Comparison of ENCODE assay signal across 7 mouse cellular contexts in genomic region chr1:162037968-162038421, GRCm38 (mm10). TPM values are rescaled to one million over a fixed set of nuclear protein-coding genes. Genes with fewer than 3 reads are reported as not detected.
A peak's percentile ranks its signal among the peaks of the same experiment; 100 is the strongest.
DNase-seq lines count a peak whose midpoint lies in the region; ATAC-seq and TF ChIP-seq lines count a peak whose summit lies in the region.

No protein-coding gene starts in this region.

- DNase-seq in heart, adult 11 months, result peak; percentile 99
- peak; percentile 66 for DNase-seq in kidney, adult 11 months
- DNase-seq in limb, embryonic 10.5 days (ENCODE audit: low spot score), result peak; percentile 47
- DNase-seq in midbrain, postnatal 0 days (ENCODE audit: low spot score), result peak; percentile 68

- 60% methylated on average over 10 of the region's 10 CpGs for WGBS in embryonic facial prominence, embryonic 13.5 days
- WGBS in limb, embryonic 10.5 days, result 61% methylated on average over 10 of the region's 10 CpGs
- WGBS in midbrain, postnatal 0 days, result 55% methylated on average over 10 of the region's 10 CpGs

- H3K4me3 ChIP-seq in embryonic facial prominence, embryonic 13.5 days, result no peak overlapping the region
- H3K4me3 ChIP-seq in limb, embryonic 10.5 days, result no peak overlapping the region
- H3K4me3 ChIP-seq in midbrain, postnatal 0 days (ENCODE audit: low read depth, low read length), result no peak overlapping the region

- H3K36me3 ChIP-seq in embryonic facial prominence, embryonic 13.5 days, result peaks cover 3% of the 10 kb centered on the region; the same call in 1 of the 2 replicates
- peaks cover 6% of the 10 kb centered on the region; the same call in 1 of the 2 replicates for H3K36me3 ChIP-seq in limb, embryonic 10.5 days
- no peaks in the 10 kb centered on the region for H3K36me3 ChIP-seq in midbrain, postnatal 0 days (ENCODE audit: insufficient read depth, low read length)

- peak overlapping the region; percentile 16; the same call in 1 of the 2 replicates for H3K4me2 ChIP-seq in embryonic facial prominence, embryonic 13.5 days
- peak overlapping the region; percentile 5; the same call in 1 of the 2 replicates for H3K4me2 ChIP-seq in midbrain, postnatal 0 days (ENCODE audit: low read depth, low read length, poor library complexity, severe bottlenecking)

- no peaks in the 10 kb centered on the region for H3K27me3 ChIP-seq in embryonic facial prominence, embryonic 13.5 days
- H3K27me3 ChIP-seq in limb, embryonic 10.5 days (ENCODE audit: low read depth, poor library complexity, severe bottlenecking), result no peaks in the 10 kb centered on the region
- no peaks in the 10 kb centered on the region for H3K27me3 ChIP-seq in midbrain, postnatal 0 days (ENCODE audit: insufficient read depth, low read length)

- H3K4me1 ChIP-seq in embryonic facial prominence, embryonic 13.5 days, result peaks cover 52% of the 10 kb centered on the region
- H3K4me1 ChIP-seq in limb, embryonic 10.5 days, result peaks cover 64% of the 10 kb centered on the region
- H3K4me1 ChIP-seq in midbrain, postnatal 0 days (ENCODE audit: insufficient read depth, low read length), result peaks cover 4% of the 10 kb centered on the region; the same call in 1 of the 2 replicates

- H3K9ac ChIP-seq in embryonic facial prominence, embryonic 13.5 days, result no peak overlapping the region
- no peak overlapping the region for H3K9ac ChIP-seq in midbrain, postnatal 0 days (replicated peaks; ENCODE audit: low read length, poor library complexity, severe bottlenecking)

- no peaks in the 10 kb centered on the region for H3K9me3 ChIP-seq in embryonic facial prominence, embryonic 13.5 days
- no peaks in the 10 kb centered on the region for H3K9me3 ChIP-seq in limb, embryonic 10.5 days (replicated peaks)
- no peaks in the 10 kb centered on the region for H3K9me3 ChIP-seq in midbrain, postnatal 0 days (ENCODE audit: low read length)

- no peak for TF ChIP-seq CTCF in midbrain, postnatal 0 days (IDR thresholded peaks at IDR 0.05)

- 0 out of 2 replicates have a peak, but pooled peaks have one; percentile 49 for ATAC-seq in cerebellum, adult (ENCODE audit: insufficient number of reproducible peaks, low FRiP score, low TSS enrichment)
- 0 out of 2 replicates have a peak, but pooled peaks have one; percentile 34 for ATAC-seq in embryonic facial prominence, embryonic 13.5 days (ENCODE audit: insufficient number of reproducible peaks, insufficient read depth, low FRiP score, low TSS enrichment, low read depth)
- ATAC-seq in midbrain, postnatal 0 days (ENCODE audit: low FRiP score), result peak; percentile 22; the same call in 1 of the 2 replicates
- ATAC-seq in activated CD4-positive, CD25-positive, alpha-beta regulatory T cell, adult 4 months, result no peak

- peak overlapping the region; percentile 92 for H3K27ac ChIP-seq in embryonic facial prominence, embryonic 13.5 days
- peak overlapping the region; percentile 91 for H3K27ac ChIP-seq in limb, embryonic 10.5 days
- peak overlapping the region; percentile 13; the same call in 1 of the 2 replicates for H3K27ac ChIP-seq in midbrain, postnatal 0 days (ENCODE audit: low read depth, low read length)

RNA-seq across cellular contexts. Expression of gene 4930558K02Rik, which starts 58.6 kb away (rescaled TPM):
- polyA plus RNA-seq in embryonic facial prominence, embryonic 13.5 days (2015; fragmentation: Nextera tagmentation; extraction: Ambion mirVana), result not detected in 2 replicates
- not detected in 2 replicates for polyA plus RNA-seq in limb, embryonic 10.5 days (2016; fragmentation: Nextera tagmentation; extraction: Ambion mirVana)
- not detected in 2 replicates for total RNA-seq in midbrain, postnatal 0 days (2014; rRNA removed)
- polyA plus RNA-seq in midbrain, postnatal 0 days (2015; fragmentation: Nextera tagmentation; extraction: Ambion mirVana), result 0.33 and 0.47 TPM in 2 replicates
- not detected for polyA plus RNA-seq in activated CD4-positive, CD25-positive, alpha-beta regulatory T cell, adult 4 months (2017; shearing (Covaris generic))

Comparison
In these comparisons a context has a peak if more than half of its experiments do, and no peak if none do; other contexts are left out.
1. H3K27ac ChIP-seq: peak in every context shown above with its lines; median percentile 92 in embryonic facial prominence, embryonic 13.5 days; 91 in limb, embryonic 10.5 days; 13 in midbrain, postnatal 0 days.
2. DNase-seq: peak in every context shown above with its lines; median percentile 99 in heart, adult 11 months; 68 in midbrain, postnatal 0 days; 66 in kidney, adult 11 months; 47 in limb, embryonic 10.5 days.